8 mouse cellular contexts compared by ENCODE assay signal in the genomic region with DNA sequence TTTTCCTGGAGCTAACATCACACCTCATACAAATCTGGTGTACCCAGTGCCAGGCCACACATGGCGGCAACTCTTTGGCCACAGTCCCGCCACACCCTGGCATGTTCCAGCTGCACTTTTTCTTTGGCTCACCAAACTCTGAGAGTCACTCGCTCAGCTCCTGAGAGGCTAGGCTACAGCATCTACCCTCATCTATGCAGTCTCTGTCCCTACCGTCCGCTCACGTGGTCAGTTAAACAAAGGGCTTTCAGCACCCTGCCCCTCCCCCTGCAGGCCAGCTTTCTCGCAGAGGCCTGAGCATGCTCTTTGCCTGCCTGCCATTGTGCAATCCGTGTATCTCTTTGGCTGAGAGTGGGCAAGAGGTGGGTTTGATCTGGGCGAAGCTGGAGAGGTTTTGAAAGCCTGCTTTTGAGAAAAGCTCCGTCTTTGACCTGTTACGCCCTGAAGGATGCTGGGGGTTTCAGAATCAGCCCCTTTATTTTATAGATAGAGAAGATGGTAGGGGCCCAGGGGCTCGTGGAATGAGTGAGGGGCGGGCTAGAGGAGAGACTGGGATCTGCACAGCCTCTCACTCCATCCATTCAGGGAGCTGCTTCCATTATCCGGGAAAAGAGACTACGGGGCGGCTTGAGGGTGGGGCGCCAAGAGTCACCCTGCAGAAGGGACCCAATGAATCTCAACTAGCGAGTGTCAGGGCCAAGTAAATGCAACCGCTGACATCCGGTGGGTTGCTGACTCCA.
DNase-seq lines count a peak whose midpoint lies in the region; ATAC-seq lines count a peak whose summit lies in the region.

No protein-coding gene starts in this region.

- ATAC-seq in forebrain, embryonic 13.5 days, result peak; percentile 86
- ATAC-seq in lung, embryonic 15.5 days (ENCODE audit: borderline replicate concordance, extremely low read depth, low FRiP score, low TSS enrichment), result peak; percentile 44; the same call in 1 of the 2 replicates

- peak; percentile 58 for DNase-seq in right cerebral cortex, adult 18-20 months
- no peak for DNase-seq in right cerebral cortex, postnatal 14 days
- peak; percentile 91 for DNase-seq in retina, postnatal 1 day
- no peak for DNase-seq in kidney, postnatal 25 days
- DNase-seq in urinary bladder, postnatal 10 days (ENCODE audit: low spot score), result no peak
- DNase-seq in adrenal gland, adult 2 months, result no peak

- no peaks in the 10 kb centered on the region for H3K36me3 ChIP-seq in forebrain, embryonic 13.5 days (ENCODE audit: poor library complexity, severe bottlenecking)
- H3K36me3 ChIP-seq in lung, embryonic 15.5 days, result no peaks in the 10 kb centered on the region

- H3K4me1 ChIP-seq in forebrain, embryonic 13.5 days, result peaks cover 19% of the 10 kb centered on the region
- peaks cover 12% of the 10 kb centered on the region for H3K4me1 ChIP-seq in lung, embryonic 15.5 days

- no peaks in the 10 kb centered on the region for H3K27me3 ChIP-seq in forebrain, embryonic 13.5 days
- peaks cover 15% of the 10 kb centered on the region for H3K27me3 ChIP-seq in lung, embryonic 15.5 days

- 17% methylated on average over 20 of the region's 20 CpGs for WGBS in forebrain, embryonic 13.5 days
- 41% methylated on average over 20 of the region's 20 CpGs for WGBS in lung, embryonic 15.5 days

- peak overlapping the region; percentile 72 for H3K27ac ChIP-seq in forebrain, embryonic 13.5 days
- no peak overlapping the region; the same call in 1 of the 2 replicates for H3K27ac ChIP-seq in lung, embryonic 15.5 days

- no peaks in the 10 kb centered on the region; the same call in 1 of the 2 replicates for H3K9me3 ChIP-seq in forebrain, embryonic 13.5 days (replicated peaks)
- no peaks in the 10 kb centered on the region for H3K9me3 ChIP-seq in lung, embryonic 15.5 days

- H3K9ac ChIP-seq in forebrain, embryonic 13.5 days, result peak overlapping the region; percentile 40; the same call in 1 of the 2 replicates
- H3K9ac ChIP-seq in lung, embryonic 15.5 days, result no peak overlapping the region

- H3K4me2 ChIP-seq in forebrain, embryonic 13.5 days, result peak overlapping the region; percentile 35
- H3K4me2 ChIP-seq in lung, embryonic 15.5 days, result no peak overlapping the region

- H3K4me3 ChIP-seq in forebrain, embryonic 13.5 days, result no peak overlapping the region
- no peak overlapping the region for H3K4me3 ChIP-seq in lung, embryonic 15.5 days

Comparison
In these comparisons a context has a peak if more than half of its experiments do, and no peak if none do; other contexts are left out.
1. DNase-seq: peak in right cerebral cortex, adult 18-20 months (single experiment) and retina, postnatal 1 day (single experiment); none in right cerebral cortex, postnatal 14 days (single experiment), kidney, postnatal 25 days (0 of 2), urinary bladder, postnatal 10 days (single experiment) and adrenal gland, adult 2 months (single experiment).